Mouse (Mus musculus): ENCODE data around the gene Ppp1r9b.

- TF ChIP-seq CTCF (conservative IDR thresholded peaks at IDR 0.05; ENCODE audit: insufficient read depth, insufficient read length, low read depth, low read length) (no peak), POLR2A (IDR thresholded peaks at IDR 0.05; ENCODE audit: low read depth, low read length) (no peak)
Measured at GRCm38 (mm10) chr11:95006038-95006437, 15.2 kb downstream of the Ppp1r9b start.

All from kidney, adult 2 months (tissue).